Mouse (Mus musculus): ENCODE measurements around the gene Inf2.

DNA sequence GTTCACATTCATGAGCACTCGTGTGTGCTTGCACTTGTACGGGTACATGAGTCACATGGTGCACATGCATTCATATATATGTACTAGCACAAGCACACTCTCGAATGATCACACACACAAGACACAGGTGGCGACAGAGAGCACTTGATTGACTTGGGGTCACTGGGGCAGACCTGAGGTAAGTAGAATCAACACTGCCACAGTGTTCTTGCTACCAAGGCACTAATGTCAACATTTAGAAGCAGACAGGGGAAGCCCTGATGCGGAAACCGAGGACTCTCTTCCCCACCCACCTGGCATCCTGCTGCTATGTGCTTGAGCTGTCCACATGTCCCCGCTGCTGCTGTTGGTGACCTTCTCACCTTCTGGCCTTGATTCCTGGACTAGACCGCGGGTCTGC is 45.1 kb downstream of the Inf2 start:
- peak; percentile 52 for TF ChIP-seq CTCF (IDR thresholded peaks at IDR 0.05; ENCODE audit: low read depth)
- no peak for TF ChIP-seq EP300 (IDR thresholded peaks at IDR 0.05; ENCODE audit: low read depth)
